Mouse (Mus musculus): ENCODE data around the gene Rtl4. TPM values are rescaled to one million over a fixed set of nuclear protein-coding genes. Genes with fewer than 3 reads are reported as not detected.
A peak's percentile ranks its signal among the peaks of the same experiment; 100 is the strongest.

The Rtl4 gene
- 0.18 and 0.23 TPM in 2 replicates for polyA plus RNA-seq (2015; fragmentation: Nextera tagmentation; extraction: Ambion mirVana)

DNA sequence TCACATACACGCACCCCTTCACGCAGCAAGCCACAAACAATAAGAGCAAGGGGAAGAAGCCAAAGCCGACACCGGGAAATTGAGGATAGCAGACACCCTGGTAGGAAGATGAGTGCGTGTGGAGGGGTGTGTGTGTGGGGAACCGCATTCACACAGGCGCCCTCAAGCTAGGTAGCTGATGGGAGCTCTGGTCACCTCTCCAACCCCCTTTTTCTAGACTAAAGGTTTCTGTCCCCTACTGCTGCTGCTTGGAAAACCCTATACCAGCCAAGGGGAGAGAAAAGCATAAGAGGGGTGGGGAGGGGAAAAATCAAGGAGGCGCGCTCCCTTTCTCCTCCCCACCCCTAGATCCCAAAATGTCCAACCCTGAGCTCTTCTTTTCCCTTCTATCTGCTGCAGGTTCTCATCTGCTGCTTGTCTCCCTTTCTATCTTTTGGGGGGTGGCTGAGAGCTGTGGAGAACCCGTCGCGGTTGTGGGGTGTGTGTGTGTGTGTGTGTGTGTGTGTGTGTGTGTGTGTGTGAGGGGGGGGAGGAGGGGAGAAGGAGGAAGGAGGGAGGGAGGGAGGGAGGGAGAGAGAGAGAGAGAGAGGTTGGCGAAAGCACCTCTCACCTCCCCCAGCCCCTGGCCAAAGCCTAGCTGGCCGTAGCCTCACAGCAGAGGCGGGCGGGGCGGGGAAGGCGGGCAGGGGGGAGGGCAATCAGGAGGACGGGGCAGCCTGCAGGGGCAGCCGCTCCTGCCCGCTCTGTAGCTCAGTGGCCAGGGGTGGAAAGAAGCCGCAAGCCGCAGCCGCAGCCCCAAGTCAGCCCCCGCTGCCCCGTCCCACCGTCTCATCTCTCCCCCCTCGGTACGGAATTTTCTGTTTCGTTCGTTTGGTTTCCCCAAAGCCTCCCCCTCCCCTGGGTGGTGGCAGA is at the start of gene Rtl4:
Gene Rtl4, plus strand, starts transcription at position 701 of the 912 bp plus-strand sequence.
- Histone ChIP-seq H3K4me2 (peak within 1 kb of the TSS; percentile 71), H3K36me3 (ENCODE audit: poor library complexity, severe bottlenecking) (no peaks in the 10 kb centered on the region), H3K4me1 (no peaks in the 10 kb centered on the region), H3K27ac (no peak within 1 kb of the TSS), H3K9me3 (replicated peaks) (no peaks in the 10 kb centered on the region), H3K4me3 (peak within 1 kb of the TSS; percentile 45), H3K9ac (peak within 1 kb of the TSS; percentile 56), H3K27me3 (peaks cover 19% of the 10 kb centered on the region; the same call in 1 of the 2 replicates)
- ATAC-seq: peak; percentile 82
- 25% methylated on average over 10 of the region's 31 CpGs for WGBS

DNA sequence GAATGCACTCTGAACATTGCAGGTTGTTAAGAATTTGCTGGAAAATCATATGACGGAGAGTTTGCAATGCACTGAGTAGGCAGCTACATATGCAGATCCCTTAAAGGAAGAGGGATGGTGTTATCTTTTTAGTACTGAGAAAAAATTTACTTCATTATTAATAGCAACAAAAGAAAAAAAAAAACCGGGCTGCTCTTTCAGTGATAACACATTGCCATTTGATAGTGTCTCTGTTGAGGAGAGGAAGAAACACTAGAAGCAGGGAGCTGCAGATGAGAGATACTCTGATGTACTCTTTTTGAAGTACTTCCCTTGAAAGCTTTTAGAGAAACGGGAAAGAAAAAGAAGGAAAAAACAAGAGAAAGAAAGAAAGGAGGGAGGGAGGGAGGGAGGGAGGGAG is 44.0 kb upstream of the Rtl4 start:
- 85% methylated on average over 2 of the region's 3 CpGs for WGBS
- H3K27ac ChIP-seq: no peak overlapping the region
- H3K9me3 ChIP-seq (replicated peaks): no peaks in the 10 kb centered on the region
- H3K4me3 ChIP-seq: no peak overlapping the region
- H3K36me3 ChIP-seq (ENCODE audit: poor library complexity, severe bottlenecking): no peaks in the 10 kb centered on the region
- H3K27me3 ChIP-seq: no peaks in the 10 kb centered on the region
- no peaks in the 10 kb centered on the region for H3K4me1 ChIP-seq
- no peak for ATAC-seq
- H3K4me2 ChIP-seq: no peak overlapping the region
- H3K9ac ChIP-seq: no peak overlapping the region

DNA sequence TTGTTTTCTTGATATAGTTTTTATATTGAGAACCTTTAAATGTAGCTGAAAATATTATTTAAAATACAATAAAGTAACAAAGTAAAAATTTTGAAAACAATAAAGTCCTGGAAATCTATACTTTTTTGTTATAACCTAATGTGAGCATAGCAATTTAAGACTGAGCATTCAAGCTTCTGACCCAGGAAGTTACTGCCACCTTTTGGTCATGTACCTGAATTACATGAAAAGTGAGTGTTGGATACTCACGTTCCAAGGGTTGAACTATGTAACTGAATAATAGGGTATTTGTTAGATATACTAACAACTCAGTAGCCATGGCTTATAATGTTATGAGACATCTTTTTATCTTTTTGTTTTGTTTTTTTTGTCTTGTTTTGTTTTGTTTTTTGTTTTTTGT is 43.3 kb upstream of the Rtl4 start:
- no peak for ATAC-seq
- Histone ChIP-seq H3K9ac (no peak overlapping the region), H3K27me3 (no peaks in the 10 kb centered on the region), H3K9me3 (replicated peaks) (no peaks in the 10 kb centered on the region), H3K4me2 (no peak overlapping the region), H3K27ac (no peak overlapping the region), H3K4me1 (no peaks in the 10 kb centered on the region), H3K4me3 (no peak overlapping the region), H3K36me3 (ENCODE audit: poor library complexity, severe bottlenecking) (no peaks in the 10 kb centered on the region)
- WGBS: 34% methylated on average over 1 of the region's 1 CpGs

DNA sequence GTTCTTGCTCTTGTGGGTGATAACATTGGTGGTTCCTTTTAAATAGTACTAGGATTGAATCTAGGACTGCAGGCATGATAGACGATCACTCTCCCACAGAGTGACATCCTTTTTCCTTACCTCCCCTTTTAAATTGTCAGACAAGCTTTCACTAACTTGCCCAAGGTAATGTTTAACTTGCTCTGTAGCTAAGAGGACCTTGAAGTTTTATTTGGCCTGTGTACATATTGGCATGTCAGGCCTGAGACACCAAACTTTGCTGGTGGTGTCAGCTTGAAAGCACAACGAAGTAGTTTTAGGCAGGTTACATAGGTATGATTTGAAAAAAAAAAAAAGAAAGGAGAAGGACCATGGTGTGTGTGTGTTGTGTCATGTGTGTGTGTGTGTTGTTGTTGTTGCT is 36.5 kb upstream of the Rtl4 start:
- Histone ChIP-seq H3K4me2 (no peak overlapping the region), H3K4me1 (no peaks in the 10 kb centered on the region), H3K27me3 (no peaks in the 10 kb centered on the region), H3K36me3 (ENCODE audit: poor library complexity, severe bottlenecking) (no peaks in the 10 kb centered on the region), H3K9ac (no peak overlapping the region), H3K9me3 (replicated peaks) (no peaks in the 10 kb centered on the region), H3K4me3 (no peak overlapping the region), H3K27ac (no peak overlapping the region)
- no peak for ATAC-seq
- WGBS: 88% methylated on average over 2 of the region's 2 CpGs

DNA sequence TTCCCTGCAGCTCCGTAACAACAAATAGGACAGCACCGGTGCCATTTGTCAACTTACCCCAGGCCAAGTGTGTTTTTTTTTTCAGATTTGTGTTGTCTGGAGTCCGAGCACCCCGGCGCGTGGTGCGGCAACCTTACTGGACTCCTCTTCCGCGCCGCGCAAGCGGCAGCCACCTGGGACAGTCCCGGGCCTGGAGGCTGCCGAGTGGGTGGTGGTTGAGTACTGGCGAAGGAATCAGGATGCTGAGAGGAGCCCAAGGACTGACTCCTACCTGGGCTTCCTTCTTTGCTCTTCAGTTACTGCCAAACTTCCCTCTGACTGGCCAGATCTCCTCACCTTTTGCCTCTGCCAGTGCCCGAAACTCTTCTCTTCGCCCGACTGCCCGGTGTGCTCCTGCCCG is 965 bp upstream of the Rtl4 start:
- WGBS: 21% methylated on average over 20 of the region's 20 CpGs
- ATAC-seq: no peak
- no peak overlapping the region for H3K9ac ChIP-seq

DNA sequence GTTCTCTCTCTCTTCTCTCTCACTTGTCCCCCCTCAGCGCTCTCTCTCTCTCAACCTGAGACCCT is 733 bp upstream of the Rtl4 start, which contains the start of gene Trpc5:
Gene Trpc5, minus strand, starts transcription at position 39 of the 65 bp plus-strand sequence.
- no peaks in the 10 kb centered on the region for H3K4me1 ChIP-seq

More for the DNA sequence above, 965 bp upstream of the Rtl4 start:
- Histone ChIP-seq H3K27ac (no peak overlapping the region), H3K4me3 (peak overlapping the region; percentile 45), H3K9me3 (replicated peaks) (no peaks in the 10 kb centered on the region), H3K36me3 (ENCODE audit: poor library complexity, severe bottlenecking) (no peaks in the 10 kb centered on the region), H3K4me1 (no peaks in the 10 kb centered on the region), H3K4me2 (peak overlapping the region; percentile 71), H3K27me3 (peaks cover 19% of the 10 kb centered on the region; the same call in 1 of the 2 replicates)

DNA sequence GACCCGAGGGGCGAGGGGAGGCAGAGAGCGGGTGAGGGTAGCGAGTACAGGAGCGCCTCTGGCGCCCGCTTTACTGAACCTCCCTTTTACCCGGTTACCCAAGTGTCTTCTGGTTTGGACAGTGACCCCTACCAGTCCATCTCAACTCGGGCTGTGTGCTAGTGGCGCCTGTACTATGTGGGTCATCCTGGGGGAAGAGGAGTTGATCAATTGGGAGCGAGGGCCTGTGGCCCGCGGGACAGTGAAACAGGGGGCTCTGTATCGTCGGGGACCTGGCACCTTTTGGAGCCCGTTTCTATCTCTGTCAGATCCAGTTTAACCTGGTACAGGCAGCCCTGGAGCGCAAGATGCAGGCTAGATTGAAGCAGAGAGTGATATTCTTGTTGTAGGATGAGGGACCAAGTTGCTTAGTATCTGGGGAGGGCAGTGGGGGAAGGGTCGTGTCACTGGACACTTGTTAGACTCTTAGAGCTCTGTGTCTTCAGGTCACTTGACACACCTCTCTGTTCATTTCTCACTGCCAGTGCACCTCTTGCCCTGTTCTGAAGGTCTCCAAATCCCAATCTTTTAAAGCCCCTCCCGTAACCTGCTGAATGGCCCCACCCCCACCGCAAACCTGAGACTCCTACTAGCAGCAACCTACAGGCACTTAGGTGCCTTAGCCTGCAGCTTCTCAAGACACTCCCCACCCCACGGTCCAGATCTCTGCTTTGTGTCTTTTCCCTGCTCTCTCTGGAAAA is 582 bp downstream of the Rtl4 start:
- 22% methylated on average over 19 of the region's 21 CpGs for WGBS
- peak; percentile 83 for ATAC-seq

More for the DNA sequence above, 733 bp upstream of the Rtl4 start, which contains the start of gene Trpc5:
- 17% methylated on average over 1 of the region's 1 CpGs for WGBS
- H3K9me3 ChIP-seq (replicated peaks): no peaks in the 10 kb centered on the region
- H3K36me3 ChIP-seq (ENCODE audit: poor library complexity, severe bottlenecking): no peaks in the 10 kb centered on the region
- no peak for ATAC-seq
- peaks cover 19% of the 10 kb centered on the region; the same call in 1 of the 2 replicates for H3K27me3 ChIP-seq
- H3K9ac ChIP-seq: peak within 1 kb of the TSS; percentile 56
- H3K4me2 ChIP-seq: peak within 1 kb of the TSS; percentile 71
- peak within 1 kb of the TSS; percentile 45 for H3K4me3 ChIP-seq
- no peak within 1 kb of the TSS for H3K27ac ChIP-seq

DNA sequence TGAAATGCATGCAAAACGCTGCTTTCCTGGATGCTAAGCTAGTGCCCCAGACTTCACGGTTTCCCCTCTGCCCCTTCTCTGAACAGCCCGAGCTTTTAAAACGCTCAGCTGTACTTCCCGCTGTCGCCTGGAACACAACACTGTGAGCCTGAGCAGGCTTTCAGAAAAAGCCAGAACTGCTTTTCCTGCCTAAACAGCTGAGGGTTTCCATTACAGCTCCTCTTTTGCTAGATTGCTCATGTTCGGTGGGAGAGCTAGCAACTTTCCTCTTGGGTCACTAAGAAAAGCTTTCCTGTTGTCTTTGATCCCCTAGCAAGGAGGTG is 1.1 kb downstream of the Rtl4 start:
- no peak overlapping the region for H3K9ac ChIP-seq
- no peak for ATAC-seq
- peak overlapping the region; percentile 71 for H3K4me2 ChIP-seq
- no peak overlapping the region for H3K27ac ChIP-seq
- H3K4me1 ChIP-seq: no peaks in the 10 kb centered on the region
- H3K9me3 ChIP-seq (replicated peaks): no peaks in the 10 kb centered on the region
- H3K4me3 ChIP-seq: peak overlapping the region; percentile 45; the same call in 1 of the 2 replicates
- no peaks in the 10 kb centered on the region for H3K36me3 ChIP-seq (ENCODE audit: poor library complexity, severe bottlenecking)
- peaks cover 19% of the 10 kb centered on the region; the same call in 1 of the 2 replicates for H3K27me3 ChIP-seq
- 32% methylated on average over 7 of the region's 7 CpGs for WGBS

More for the DNA sequence above, 582 bp downstream of the Rtl4 start:
- Histone ChIP-seq H3K27ac (no peak overlapping the region), H3K4me3 (peak overlapping the region; percentile 45), H3K27me3 (peaks cover 19% of the 10 kb centered on the region; the same call in 1 of the 2 replicates), H3K9ac (peak overlapping the region; percentile 56), H3K4me1 (no peaks in the 10 kb centered on the region), H3K36me3 (ENCODE audit: poor library complexity, severe bottlenecking) (no peaks in the 10 kb centered on the region), H3K9me3 (replicated peaks) (no peaks in the 10 kb centered on the region), H3K4me2 (peak overlapping the region; percentile 71)

DNA sequence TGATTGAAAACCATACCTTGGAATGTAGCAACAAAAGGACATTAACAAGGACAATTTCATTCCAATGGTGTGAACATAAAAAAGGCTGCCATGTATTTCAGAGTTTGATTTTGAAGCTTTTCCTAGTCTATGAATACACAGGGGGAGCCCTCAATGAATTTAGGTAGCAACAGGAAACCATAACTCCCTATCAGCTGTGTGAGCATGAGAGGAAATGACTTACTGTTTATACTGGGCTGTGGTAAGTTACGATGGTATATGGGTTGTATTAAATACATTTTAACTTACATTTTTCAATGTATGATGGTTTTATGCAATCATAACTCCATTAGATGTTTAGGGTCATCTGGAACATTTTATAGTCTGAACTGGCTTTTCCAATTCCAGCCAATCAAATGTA is 27.6 kb downstream of the Rtl4 start:
- no peaks in the 10 kb centered on the region for H3K4me1 ChIP-seq
- H3K27ac ChIP-seq: no peak overlapping the region
- no peak overlapping the region for H3K4me2 ChIP-seq
- WGBS: 93% methylated on average over 1 of the region's 1 CpGs
- no peaks in the 10 kb centered on the region for H3K9me3 ChIP-seq (replicated peaks)
- H3K9ac ChIP-seq: no peak overlapping the region
- H3K4me3 ChIP-seq: no peak overlapping the region
- no peak for ATAC-seq
- no peaks in the 10 kb centered on the region for H3K36me3 ChIP-seq (ENCODE audit: poor library complexity, severe bottlenecking)
- no peaks in the 10 kb centered on the region for H3K27me3 ChIP-seq

DNA sequence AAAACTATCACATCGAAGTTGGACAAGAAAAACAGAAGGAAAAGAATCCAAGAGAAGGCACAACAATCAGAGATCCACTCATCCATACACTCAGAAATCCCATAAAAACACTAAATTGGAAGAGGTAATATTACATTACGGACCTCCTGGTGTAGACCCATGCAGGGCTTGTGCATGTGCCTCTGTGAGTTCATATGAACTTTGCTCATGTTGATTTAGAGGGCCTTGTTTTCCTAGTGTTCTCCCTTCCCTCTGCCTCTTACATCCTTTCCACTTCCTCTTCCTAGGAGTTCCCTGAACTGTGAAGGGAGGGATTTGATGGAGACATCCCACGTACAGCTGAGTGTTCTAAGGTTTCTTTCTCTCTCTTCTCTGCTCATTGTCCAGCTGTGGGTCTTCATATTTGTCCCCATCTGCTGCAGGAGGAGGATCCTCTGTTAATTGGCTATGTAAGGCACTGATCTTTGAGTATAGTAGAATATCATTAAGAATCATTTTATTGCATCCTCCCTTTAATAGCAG is 58.9 kb downstream of the Rtl4 start:
- Histone ChIP-seq H3K4me2 (no peak overlapping the region), H3K4me1 (no peaks in the 10 kb centered on the region), H3K9me3 (replicated peaks) (no peaks in the 10 kb centered on the region), H3K36me3 (ENCODE audit: poor library complexity, severe bottlenecking) (no peaks in the 10 kb centered on the region), H3K9ac (no peak overlapping the region), H3K27me3 (no peaks in the 10 kb centered on the region), H3K4me3 (no peak overlapping the region), H3K27ac (no peak overlapping the region)
- WGBS: 72% methylated on average over 3 of the region's 3 CpGs
- ATAC-seq: no peak

DNA sequence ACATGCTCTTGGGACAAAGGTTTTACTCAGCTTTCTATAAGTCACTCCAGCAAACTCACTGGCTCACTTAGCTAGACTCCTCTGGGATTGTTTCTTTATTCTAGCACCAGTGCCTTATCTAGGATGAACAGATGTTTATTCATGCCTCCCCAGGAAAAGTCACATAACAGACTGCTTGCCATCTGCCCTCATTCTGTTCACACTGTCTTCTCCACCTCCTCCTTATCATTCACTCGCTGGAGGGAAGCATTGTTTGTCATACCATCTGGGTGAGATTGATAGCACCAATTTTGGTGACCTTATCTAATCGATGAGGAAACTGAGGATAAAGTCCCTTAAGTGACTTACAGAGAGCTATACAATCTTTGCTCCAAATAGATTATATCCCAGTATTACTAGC is 298.3 kb downstream of the Rtl4 start:
- ATAC-seq: no peak

DNA sequence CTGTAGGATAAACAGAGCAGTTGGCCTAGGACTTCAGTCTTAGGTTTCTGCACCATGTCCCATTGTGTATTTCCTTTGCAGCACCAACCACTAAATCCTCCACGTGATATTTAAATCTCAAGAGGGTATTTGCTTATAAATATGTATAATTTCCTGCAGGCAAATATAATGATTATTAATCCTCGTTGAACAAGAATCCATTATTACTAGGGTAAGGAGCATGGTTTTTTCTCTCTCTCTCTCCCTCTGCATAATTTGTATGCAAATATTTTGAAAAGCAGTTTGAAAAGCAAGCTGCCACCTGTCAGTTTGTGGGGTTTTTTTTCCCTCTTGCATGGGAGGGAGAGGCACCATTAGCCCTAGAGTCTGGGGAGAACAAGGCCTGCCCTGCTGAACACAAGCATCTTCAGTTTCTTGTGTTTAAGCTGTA is 376.8 kb downstream of the Rtl4 start:
- no peaks in the 10 kb centered on the region for H3K27me3 ChIP-seq
- no peaks in the 10 kb centered on the region for H3K4me1 ChIP-seq
- no peak overlapping the region for H3K4me3 ChIP-seq
- H3K9me3 ChIP-seq (replicated peaks): no peaks in the 10 kb centered on the region
- H3K36me3 ChIP-seq (ENCODE audit: poor library complexity, severe bottlenecking): no peaks in the 10 kb centered on the region
- no peak overlapping the region for H3K4me2 ChIP-seq
- H3K9ac ChIP-seq: no peak overlapping the region
- ATAC-seq: peak; percentile 71
- no peak overlapping the region for H3K27ac ChIP-seq
- WGBS: 37% methylated on average over 2 of the region's 2 CpGs

More for the DNA sequence above, 298.3 kb downstream of the Rtl4 start:
- WGBS: 81% methylated on average over 2 of the region's 2 CpGs
- H3K4me3 ChIP-seq: no peak overlapping the region
- H3K4me2 ChIP-seq: no peak overlapping the region
- no peaks in the 10 kb centered on the region for H3K36me3 ChIP-seq (ENCODE audit: poor library complexity, severe bottlenecking)
- H3K27me3 ChIP-seq: no peaks in the 10 kb centered on the region
- H3K4me1 ChIP-seq: no peaks in the 10 kb centered on the region
- H3K9me3 ChIP-seq (replicated peaks): no peaks in the 10 kb centered on the region
- no peak overlapping the region for H3K27ac ChIP-seq
- H3K9ac ChIP-seq: no peak overlapping the region
